Mouse (Mus musculus) fat pad, adult 2 months (tissue): ENCODE measurements at regions not wholly inside any gene's neighbourhood (a gene's known extent, or its start where the extent isn't known, plus 50 kb on each side); places are given as distances from the start of the nearest gene placed in this dataset.
A peak's percentile ranks its signal among the peaks of the same experiment; 100 is the strongest.
"Not testable (repeated sequence)": the region's sequence is repeated elsewhere in the genome, so short reads cannot be mapped to it uniquely, and the experiment has no call there.

Experiments used
- DNase-seq: peaks from one replicate; pipeline ENCODE4 v3.0.0-alpha.2; 2011; ENCODE audit warnings: low read depth, low spot score; ENCODE audit errors: extremely low read depth

DNA sequence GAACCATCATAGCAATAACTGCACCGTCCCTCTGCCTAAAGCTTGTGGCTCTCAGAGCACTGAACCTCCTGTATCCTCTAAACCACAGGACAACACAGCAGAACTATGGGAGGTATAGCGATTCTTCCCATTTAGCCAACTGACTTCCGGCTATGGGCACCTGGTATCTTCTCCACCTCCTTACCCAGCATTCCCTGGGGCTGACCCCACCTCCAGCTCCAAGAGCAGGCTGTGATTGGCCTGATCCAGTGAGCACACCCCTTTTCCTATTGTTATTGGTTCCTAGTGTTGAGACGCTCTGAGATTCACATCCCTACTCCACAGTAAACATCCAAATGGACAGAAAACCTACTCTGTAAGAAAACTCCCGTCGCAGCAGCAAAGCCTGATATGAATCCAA lies 236.7 kb downstream of the Prex1 start:
- no peak for DNase-seq

DNA sequence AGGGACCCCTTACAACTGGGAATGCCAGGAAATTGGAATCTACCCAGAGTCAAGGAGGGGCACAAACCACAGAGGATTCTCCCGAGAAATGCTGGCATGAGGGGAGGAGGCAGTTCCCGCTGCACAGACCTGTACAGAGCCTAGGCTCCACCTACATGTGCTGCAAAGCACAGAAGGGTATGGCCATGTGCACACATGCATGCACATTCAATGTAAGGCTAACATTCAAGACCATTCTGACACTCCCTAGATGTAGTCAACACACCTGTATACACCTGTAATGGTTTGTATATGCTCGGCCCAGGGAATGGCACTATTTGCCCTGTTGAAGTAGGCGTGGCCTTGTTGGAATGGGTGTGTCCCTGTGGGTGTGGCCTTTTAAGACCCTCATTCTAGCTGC lies 238.0 kb downstream of the Prex1 start:
- no peak for DNase-seq

DNA sequence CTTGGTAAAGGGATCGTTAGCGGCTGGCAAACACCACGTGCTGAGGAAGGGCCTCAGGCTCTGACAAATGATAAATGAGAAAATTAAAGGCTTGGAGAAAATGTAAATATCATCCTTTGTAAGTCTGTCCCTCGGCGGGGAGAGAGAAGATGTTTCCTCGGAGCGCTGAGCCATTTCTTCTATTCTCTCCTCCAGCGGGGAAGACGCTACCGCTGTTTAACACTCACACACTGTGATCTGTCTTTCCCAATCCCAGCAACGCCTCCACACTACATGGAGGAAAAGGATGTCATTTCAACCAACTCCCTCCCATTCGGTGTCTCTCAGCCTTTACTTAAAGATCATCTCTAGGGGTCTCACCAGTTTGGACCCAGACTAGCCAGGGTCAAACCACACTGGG lies 239.0 kb downstream of the Prex1 start:
- DNase-seq: no peak

DNA sequence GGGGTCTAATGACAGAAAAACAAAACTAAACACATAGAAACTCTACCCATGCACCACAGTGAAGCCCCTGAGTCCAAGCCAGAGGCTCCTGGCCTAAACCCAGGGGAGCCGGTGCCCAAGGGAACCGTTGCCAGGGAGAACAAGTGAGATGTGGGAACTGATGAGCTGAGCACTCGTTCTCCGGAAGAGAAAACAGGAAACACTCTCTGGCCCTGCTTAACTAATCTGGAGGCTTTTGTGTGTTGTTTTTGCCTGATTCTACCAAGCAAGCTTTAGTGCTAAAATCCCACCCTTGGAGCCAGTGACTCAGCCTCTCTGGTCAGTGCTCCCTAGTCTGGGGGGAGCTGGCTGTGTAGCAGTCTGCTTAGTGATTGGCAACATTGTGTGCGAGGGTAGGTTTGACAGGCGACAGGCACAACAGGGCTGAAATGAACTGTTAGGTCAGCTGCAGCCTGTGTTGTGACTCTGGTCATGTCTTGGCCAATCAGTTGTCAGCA lies 242.3 kb downstream of the Prex1 start:
- no peak for DNase-seq

DNA sequence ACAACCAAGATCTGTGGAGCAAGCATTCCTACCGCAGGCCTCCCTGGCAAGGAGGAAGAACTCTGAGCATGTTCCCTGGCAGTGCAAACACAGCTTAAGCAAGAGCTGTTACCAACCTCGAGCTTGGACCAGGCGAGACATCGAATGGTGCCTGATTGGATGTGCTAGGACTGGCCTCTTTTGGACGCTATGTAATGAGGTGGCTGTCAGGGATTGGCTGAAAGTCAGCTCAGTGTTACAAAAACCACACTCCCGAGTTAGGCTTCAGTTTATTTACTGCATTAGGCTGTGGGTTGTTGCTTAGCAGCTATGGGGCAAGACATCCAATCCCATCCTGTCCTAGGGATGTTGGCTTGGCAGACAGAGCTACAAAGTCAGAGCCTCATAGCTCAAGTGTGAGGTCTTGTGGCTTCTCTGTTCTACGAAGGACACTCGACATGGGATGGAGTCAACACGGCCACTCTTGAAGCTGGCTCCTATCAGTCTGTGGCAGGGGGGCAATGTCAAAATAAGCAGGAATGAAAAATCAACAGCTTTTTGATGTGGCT lies 244.5 kb downstream of the Prex1 start:
- no peak for DNase-seq

DNA sequence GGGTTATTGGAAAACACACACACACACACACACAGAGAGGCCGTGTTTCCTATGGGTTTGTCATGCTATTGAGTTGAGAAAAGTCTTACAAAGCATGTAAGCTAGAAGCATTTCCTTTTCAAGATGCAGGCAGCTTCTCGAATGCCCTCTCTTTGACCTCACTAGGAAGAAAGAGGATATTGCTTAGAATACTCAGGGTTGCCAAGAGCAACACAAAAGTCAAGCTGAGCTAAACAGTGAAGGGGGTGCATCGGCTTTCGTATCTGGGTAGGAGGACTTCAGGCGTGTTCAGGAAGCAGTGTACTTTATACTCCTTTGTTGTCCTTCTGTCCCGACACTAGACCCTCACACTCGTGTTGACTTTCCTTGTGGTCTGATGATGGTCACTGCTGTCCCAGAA lies 246.5 kb downstream of the Prex1 start:
- DNase-seq: no peak

DNA sequence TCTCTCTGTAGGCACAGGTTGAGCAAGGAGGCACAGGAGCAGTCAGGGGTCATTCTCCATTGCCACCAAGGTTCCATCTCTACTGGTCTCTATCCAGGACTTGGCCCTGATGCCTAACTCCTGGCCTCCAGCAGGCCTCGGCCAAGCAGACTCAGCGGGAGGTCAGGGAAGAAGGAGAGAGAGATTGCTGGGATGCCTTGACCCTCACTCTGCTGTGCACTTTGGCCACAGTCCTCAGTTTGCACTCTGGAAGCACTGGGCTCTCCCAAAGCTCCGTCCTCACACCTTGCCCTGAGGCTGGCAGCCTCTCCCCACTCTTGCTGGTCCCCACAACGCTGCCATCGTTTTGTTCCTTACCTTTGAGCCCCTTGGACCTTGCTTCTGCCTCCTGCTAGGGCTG lies 248.1 kb downstream of the Prex1 start:
- no peak for DNase-seq

DNA sequence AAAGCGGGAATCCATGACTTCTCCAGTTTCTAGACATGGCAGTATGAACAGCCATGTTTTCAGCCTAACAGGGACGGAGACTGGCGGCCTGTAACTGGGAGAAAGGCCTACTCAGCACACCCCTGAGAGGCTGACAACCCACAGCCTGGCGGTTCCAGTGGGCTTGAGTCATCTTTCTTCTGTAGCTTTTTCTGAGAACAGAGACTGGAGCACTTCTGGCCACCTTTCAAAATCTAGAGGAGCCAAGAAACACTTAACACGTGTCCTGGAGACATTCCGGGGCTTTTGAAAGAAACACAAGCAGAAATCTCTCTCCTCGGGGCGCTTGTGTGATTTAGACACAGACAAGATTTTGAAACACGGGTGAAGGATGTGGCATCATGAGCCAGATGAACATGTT lies 250.1 kb downstream of the Prex1 start:
- peak; percentile 73 for DNase-seq

DNA sequence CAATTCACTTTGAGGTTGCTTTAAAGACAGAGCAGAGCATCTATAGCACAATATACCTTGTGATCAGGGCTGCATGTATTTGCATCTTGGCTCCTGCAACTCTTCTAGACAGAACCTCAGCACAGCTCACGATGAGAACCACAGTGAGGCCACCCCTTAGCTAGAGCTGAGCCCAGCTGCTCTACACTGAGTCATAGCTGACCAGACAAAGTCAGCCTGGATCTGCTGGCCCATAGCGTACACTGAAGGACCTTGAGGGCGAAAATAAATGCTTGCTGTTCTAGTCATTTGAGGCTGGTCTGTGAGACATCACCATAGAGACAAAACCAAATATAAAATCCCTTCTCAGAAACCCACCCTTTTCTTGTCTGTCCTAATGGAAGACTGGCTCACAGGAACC lies 251.7 kb downstream of the Prex1 start:
- DNase-seq: no peak

DNA sequence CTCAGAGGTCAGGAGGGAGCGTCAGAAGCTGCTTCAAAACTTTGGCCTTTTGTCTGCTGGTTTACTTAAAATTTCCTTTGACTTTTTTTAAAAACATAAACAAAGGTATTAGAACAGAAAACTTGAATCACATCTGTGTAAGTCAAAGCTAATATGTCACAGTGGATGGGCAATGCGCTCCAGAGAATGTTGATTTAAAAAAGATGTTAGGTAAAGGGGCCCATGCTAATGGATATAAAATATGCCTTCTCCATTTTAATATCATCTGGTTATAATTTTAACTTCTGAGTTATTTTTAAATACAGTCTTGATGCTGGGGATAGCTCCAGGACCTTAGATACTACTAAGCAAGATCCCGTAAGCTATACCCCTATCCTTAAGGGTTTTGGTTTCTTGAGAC lies 252.5 kb downstream of the Prex1 start:
- DNase-seq: no peak

DNA sequence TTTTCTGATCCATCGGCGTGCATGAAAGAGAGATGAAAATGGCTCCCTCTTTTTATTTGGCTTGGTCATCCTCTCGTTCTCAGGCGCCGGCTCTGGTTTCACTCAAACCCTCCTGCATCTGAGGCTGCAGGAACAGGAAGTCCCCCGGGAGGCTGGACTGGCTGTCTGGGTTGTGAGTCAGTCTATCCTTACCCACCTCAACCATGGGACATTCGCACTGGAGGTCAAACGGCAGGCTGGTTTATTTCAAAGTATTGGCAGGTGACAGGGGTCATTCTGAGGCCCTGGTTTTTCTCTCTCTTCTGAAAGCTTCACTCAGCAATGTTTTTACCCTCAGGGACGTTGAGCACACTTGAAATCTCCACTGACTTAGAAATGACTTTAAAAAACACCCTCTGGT lies 253.7 kb downstream of the Prex1 start:
- no peak for DNase-seq

DNA sequence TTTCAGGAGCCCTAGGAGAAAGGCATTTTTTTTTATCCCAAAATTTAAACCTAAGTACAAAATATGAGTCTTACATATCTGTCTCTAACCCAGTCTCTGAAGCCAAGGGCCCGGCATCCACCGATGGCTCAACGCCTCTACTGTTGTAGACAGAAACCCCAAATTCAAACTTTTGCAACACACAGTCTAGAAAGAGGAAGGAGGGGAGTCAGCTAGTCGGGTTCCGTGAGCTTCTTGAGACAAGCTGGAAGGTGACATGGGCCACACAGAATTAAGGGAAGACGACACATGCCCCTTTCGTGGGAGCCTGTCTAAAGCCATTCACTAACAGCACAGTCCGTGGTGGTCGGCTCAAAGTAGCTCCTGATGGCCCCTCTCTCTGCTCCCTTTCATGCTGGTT lies 254.7 kb downstream of the Prex1 start:
- no peak for DNase-seq

DNA sequence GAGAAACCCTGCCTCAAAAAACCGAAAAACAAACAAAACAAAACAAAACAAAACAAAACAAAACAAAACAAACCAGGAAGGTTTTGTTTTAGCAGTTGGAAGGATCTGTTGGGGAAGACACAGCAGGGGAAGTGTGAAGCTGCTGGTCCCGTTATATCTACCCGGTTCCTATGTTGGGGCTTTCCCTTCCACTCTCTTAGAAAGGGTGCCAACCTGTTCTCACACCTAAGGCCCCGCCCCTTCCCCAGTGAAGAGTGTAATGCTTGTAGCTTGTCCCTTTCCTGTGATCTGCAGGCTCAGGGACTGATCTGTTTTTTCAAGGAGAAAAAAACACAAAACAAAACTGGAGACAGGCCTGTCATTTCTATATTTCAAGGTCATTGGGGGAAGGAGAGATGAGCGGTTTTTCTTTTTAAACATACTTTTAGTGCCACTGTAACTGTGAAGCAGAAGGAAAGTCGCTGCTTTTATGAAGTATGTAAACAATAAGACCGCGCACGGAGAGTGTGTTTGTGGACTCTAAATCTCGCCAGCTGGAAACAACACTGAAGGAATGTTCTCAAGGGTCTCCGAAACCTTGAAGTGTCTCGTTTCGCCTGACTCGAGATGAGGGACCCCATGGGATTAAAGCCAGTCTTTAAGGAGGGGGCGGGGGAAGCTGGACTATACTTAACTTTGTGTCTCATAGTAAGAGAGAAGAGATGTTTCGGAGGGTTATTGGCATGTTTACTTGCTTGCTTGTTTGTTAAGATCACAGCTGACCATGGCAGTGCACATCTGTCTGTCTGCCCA lies 256.1 kb downstream of the Prex1 start:
- DNase-seq: no peak

DNA sequence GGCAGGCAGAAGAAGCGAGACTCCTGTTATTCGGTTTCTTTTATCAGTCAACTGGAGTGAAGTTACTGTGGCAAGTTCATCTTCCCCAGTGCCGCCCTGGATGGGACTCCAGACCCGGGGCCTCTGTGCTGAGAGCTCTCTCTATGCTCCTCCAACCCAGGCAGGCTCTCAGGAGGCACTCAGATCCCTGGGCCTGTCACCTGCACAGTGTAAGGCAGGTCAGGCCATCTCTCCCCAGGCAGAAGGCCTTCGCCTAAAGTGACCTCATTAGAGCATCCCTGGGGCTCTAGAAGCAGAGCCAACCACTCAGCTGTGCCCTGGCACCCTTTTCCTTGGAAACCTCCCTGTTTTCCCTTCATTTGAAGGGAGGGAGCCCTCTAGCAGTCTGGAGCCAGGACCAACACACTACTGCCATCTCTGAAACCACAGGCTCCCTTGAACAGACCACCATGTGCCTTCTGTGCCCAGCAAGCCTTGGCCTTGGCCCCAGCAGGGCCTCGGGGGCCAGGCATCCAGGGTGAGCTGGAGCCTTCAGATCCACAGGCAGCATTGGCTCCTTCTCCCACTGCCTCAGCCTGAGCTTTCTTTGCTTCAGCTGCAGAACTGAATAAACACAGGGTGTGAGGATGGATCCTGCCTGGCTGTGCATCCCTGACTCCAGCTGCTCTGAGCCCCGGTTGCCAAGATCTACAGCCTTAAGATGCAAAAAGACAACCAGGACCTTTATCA lies 259.3 kb downstream of the Prex1 start:
- not testable (repeated sequence) for DNase-seq

DNA sequence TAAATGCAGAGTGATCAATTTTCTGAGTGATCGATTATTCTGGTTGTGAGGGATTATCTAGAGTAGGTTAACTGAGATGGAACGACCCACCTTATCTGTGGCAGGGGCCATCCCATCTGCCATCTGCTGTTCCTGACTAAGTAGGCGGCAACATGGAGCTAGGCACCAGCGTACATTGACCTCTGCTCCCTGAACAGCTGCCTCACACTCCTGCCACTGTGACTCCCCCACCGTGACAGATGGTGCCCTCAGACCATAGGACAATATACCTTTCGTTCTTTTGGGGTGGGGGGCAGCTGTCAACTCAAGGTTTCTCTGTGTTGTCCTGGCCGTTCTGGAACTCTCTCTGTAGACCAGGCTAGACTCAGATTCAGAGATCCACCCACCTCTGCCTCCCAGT lies 262.7 kb downstream of the Prex1 start:
- no peak for DNase-seq

DNA sequence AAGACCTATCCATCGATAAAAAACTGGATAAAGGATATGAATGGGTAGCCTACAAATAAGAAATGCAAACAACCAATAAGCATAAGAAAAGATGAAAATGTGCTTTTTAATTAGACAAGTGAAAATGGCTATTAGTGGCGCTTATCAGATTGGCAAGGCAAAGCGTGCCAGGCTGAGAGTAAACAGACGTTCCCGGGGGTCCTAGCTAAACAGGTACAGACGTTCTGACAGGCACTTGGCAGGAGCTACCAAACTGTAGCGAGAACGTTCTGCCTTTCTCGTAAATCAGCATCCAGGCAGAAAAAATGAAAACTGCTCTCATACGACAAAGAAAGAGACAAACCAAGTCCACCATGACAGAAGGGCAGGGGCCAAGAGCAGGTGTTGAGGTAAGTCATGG lies 263.3 kb downstream of the Prex1 start:
- DNase-seq: no peak

DNA sequence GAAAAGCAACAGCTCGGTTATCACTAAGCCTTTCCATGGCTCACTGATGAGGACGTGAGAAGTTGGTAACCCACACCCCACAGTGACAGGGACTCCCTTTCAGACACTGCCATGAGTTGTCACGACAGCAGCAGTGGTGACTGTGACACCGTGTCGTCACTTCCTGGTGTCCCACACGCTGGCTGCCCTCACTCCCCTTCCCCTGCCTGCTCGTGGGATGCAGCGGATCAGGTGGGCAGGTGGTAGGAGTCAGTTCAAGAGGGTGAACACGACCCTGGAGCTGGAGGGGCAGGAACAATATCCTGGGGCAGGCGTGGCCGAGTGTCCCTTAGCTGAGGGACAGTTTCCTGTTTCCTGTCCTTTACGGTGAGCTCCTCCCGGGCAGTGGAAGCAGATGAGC lies 264.9 kb downstream of the Prex1 start:
- DNase-seq: no peak

DNA sequence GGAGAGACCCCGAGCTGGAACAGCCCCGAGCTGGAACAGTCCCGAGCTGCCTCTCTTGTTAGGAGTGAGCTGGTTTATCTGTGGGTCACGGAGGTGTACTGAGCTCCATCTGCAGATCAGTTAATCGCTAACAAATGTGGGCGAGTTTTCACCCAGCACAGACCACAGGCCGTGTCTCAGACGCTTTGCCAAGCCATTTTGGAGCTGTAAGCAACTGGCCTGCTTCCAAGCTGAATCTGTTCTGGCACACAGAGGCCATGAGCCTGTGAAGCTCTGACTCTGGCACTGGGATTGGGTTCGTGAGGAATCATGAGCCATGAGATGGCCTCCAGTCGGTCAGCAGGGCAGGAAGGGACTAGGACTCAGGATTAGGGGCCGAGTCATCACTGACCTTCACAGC lies 265.5 kb downstream of the Prex1 start:
- no peak for DNase-seq

DNA sequence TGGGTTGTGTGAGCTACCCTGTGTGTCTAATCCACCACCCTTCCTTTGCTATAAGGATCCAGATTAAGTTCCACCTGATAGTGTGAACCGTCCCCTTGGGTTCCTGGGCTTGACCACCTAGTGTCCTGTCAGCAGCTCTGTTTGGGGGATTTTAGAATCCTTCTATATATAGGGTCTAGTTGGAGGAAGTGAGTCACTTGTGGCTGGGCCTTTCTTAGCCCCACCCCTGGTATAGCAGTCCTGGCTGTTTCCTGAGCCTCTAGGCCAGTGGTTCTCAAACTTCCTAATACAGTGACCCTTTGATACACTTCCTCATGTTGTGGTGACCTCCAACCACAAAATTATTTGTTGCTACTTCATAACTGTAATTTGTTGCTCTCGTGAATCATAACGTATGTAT lies 267.1 kb downstream of the Prex1 start:
- DNase-seq: no peak

DNA sequence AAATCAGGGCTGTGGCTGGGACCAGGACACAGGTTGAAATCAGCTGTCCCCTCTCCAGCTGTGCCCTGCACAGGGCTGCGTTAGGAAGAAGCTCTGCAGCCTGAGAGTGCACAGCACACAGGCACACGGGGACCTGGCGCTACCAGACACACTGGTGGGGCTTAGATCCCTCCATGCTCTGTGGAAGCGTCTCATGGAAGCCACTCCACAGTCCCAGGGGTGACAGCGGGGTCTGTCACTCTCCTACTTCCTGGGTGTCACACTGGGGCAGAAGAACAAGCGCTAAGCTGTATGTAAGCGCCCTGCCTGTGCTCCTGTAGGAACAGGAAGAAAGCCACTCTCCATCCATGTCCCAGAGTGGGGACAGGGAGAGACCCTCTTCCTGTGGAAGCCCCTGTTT lies 267.8 kb downstream of the Prex1 start:
- not testable (repeated sequence) for DNase-seq

DNA sequence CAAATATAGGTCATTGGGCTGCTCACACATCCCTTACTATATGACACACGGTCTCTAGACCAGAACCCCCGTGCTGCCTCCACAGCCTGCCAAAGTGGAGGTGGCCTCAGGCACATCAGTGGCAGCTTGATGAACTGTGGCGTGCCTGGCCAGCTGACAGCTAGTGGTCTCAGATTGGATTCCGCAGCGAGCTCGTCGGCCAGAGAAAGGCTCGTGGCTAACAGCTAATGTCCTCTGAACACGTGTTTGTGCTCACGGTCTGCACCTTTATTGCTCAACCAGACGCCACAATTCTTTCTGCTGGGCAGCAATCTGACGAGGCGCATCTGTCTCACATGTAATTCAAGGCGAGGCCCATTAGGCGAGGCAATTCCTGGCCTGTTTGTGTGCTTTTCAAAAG lies 270.6 kb downstream of the Prex1 start:
- no peak for DNase-seq
